10 mouse cellular contexts compared by ENCODE assay signal in genomic region chr5:70843096-70843734, GRCm38 (mm10). TPM values are rescaled to one million over a fixed set of nuclear protein-coding genes. Genes with fewer than 3 reads are reported as not detected.
DNase-seq lines count a peak whose midpoint lies in the region; ATAC-seq lines count a peak whose summit lies in the region.
"Had no signal": no experiment of that assay in that cellular context is flagged by ENCODE, and none has a peak within 500 bp of the region (broad histone marks: within the 10 kb centered on the region; RNA-seq: fewer than 3 reads in every experiment).

No protein-coding gene starts in this region.

- H3K9me3 ChIP-seq in heart, embryonic 16.5 days (replicated peaks; ENCODE audit: control insufficient read depth, low read length) = no peaks in the 10 kb centered on the region

- DNase-seq in heart, adult 8-10 months (ENCODE audit: low spot score) = no peak
- peak; percentile 80 for DNase-seq in brain, embryonic 18.5 days (ENCODE audit: low read depth, low spot score)
- DNase-seq in frontal cortex, postnatal 36 days (ENCODE audit: low spot score in 2 of 2) = peak; percentile 67 to 78
- peak; percentile 74 to 88 for DNase-seq in left cerebral cortex, postnatal 10 days (ENCODE audit: extremely low spot score in 1 of 2, low spot score in 2 of 2)
- peak; percentile 85 for DNase-seq in retina, postnatal 1 day
- DNase-seq in gastrocnemius, adult 8-10 months (ENCODE audit: low spot score in 2 of 2) = no peak
- no peak for DNase-seq in urinary bladder, postnatal 4 days (ENCODE audit: low spot score in 2 of 2)

- no peak overlapping the region for H3K27ac ChIP-seq in heart, embryonic 16.5 days (ENCODE audit: low read length)
- H3K27ac ChIP-seq: liver, embryonic 14.5 days had no signal

- no peaks in the 10 kb centered on the region for H3K36me3 ChIP-seq in heart, embryonic 16.5 days (ENCODE audit: control insufficient read depth, insufficient read depth)

- H3K4me2 ChIP-seq in heart, embryonic 16.5 days (ENCODE audit: low read depth, low read length) = peak overlapping the region; percentile 49

- no peak overlapping the region for H3K4me3 ChIP-seq in heart, embryonic 16.5 days (ENCODE audit: low read length)

- intact Hi-C loops in left cerebral cortex, postnatal 10 days (cut with DNase I) = no loop called here

- no peak for ATAC-seq in heart, embryonic 16.5 days (replicated peaks; ENCODE audit: extremely low read depth, insufficient read depth, low FRiP score)

- no peaks in the 10 kb centered on the region for H3K4me1 ChIP-seq in heart, embryonic 16.5 days (ENCODE audit: control insufficient read depth, insufficient read depth, low read length)

- H3K9ac ChIP-seq in heart, embryonic 16.5 days (ENCODE audit: low read length) = no peak overlapping the region
- H3K9ac ChIP-seq: liver, embryonic 14.5 days had no signal

- H3K27me3 ChIP-seq in heart, embryonic 16.5 days (ENCODE audit: control insufficient read depth, insufficient read depth, low read length) = no peaks in the 10 kb centered on the region

- 16% methylated on average over 11 of the region's 11 CpGs for WGBS in heart, embryonic 16.5 days

RNA-seq across cellular contexts. Expression of gene Gabrg1, which starts 0.8 kb away (rescaled TPM):
- polyA plus RNA-seq in heart, embryonic 16.5 days (2015; fragmentation: Nextera tagmentation; extraction: Ambion mirVana) = not detected in 2 replicates
- not detected for total RNA-seq in heart, adult 8-10 months (2022)
- 10 to 100 TPM; 23.0 to 26.1 TPM for total RNA-seq in left cerebral cortex, postnatal 10 days (2021)
- total RNA-seq in gastrocnemius, adult 8-10 months (2022) = under 1 TPM in 2 of 4 experiments, not detected in 2; 0.11 to 0.31 TPM
- total RNA-seq: MEL had no signal
- polyA plus RNA-seq: liver, embryonic 14.5 days had no signal

Comparison
In these comparisons a context has a peak if more than half of its experiments do, and no peak if none do; other contexts are left out.
1. DNase-seq: peak in brain, embryonic 18.5 days (single experiment), frontal cortex, postnatal 36 days (2 of 2), left cerebral cortex, postnatal 10 days (2 of 2) and retina, postnatal 1 day (single experiment); none in heart, adult 8-10 months (single experiment), gastrocnemius, adult 8-10 months (0 of 2) and urinary bladder, postnatal 4 days (0 of 2).
2. RNA of gene Gabrg1, which starts 0.8 kb away (total RNA-seq): 23.0 to 26.1 TPM in left cerebral cortex, postnatal 10 days; 0.11 to 0.31 TPM in gastrocnemius, adult 8-10 months and not detected in heart, adult 8-10 months; every median in the first group is over 10 times any median in the second.